Mouse (Mus musculus) thymus, adult 2 months (tissue): ENCODE data around the gene Zfp746.

Experiments
- CTCF ChIP-seq: fragments of 200-500 bp; IDR thresholded peaks from 2 replicates; pipeline ENCODE4 v1.5.1; 2012; ENCODE audit warnings: mild to moderate bottlenecking, control low read depth, low read length, moderate library complexity, borderline replicate concordance; ENCODE audit not compliant: control insufficient read depth, poor library complexity, insufficient read depth; ENCODE audit errors: extremely low read depth
- POLR2A ChIP-seq: fragments of 200-500 bp; IDR thresholded peaks from 2 replicates; pipeline ENCODE4 v1.6.1; 2012; ENCODE audit warnings: mild to moderate bottlenecking, low read length, control low read depth, moderate library complexity; ENCODE audit not compliant: control insufficient read depth, poor library complexity, insufficient read depth; ENCODE audit errors: extremely low read depth

DNA sequence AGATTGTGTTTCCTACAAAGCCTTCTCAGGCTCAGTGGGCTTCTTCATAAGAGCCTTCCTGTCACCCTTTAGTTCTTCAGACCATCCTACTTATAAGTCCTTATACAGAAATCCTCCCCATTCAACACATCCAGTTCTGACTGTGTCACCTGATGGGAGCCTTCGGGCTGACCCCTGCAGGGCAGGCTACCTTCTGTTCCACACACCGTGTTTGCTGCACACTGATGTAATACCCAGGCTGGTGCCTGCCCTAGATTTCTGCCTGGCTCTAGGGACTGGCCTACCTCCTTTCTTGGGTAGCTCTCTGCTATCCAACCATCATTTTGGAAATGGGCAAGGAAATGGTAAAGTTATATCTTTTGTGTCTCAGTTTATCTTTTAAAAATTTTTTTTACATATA, 63.7 kb downstream of the Zfp746 start:
- no peak for TF ChIP-seq POLR2A
- no peak for TF ChIP-seq CTCF
